Mouse (Mus musculus): ENCODE measurements at regions not wholly inside any gene's neighbourhood (a gene's known extent, or its start where the extent isn't known, plus 50 kb on each side); places are given as distances from the start of the nearest gene placed in this dataset.

- DNase-seq, result no peak
Measured at GRCm38 (mm10) chr2:131436149-131436548, 55.1 kb upstream of the Smox start.

GRCm38 (mm10) chr2:131430474-131430873 lies 60.8 kb upstream of the Smox start:
- no peak for DNase-seq

GRCm38 (mm10) chr2:131428089-131428488 lies 63.2 kb upstream of the Smox start:
- DNase-seq, result no peak

- DNase-seq, result no peak
Measured at GRCm38 (mm10) chr2:131426941-131427340, 64.4 kb upstream of the Smox start.

- no peak for DNase-seq
Measured at GRCm38 (mm10) chr2:131423616-131424320, 67.5 kb upstream of the Smox start.

- DNase-seq, result peak; percentile 80
Measured at GRCm38 (mm10) chr2:131422907-131423445, 68.3 kb upstream of the Smox start.

GRCm38 (mm10) chr2:131418130-131418529 lies 65.4 kb upstream of the Rnf24 start:
- DNase-seq, result no peak

GRCm38 (mm10) chr2:131417472-131417871 lies 64.8 kb upstream of the Rnf24 start:
- DNase-seq, result no peak

GRCm38 (mm10) chr2:131416482-131416881 lies 63.8 kb upstream of the Rnf24 start:
- peak; percentile 69 for DNase-seq

- DNase-seq, result no peak
Measured at GRCm38 (mm10) chr2:131410906-131411520, 58.3 kb upstream of the Rnf24 start.

- no peak for DNase-seq
Measured at GRCm38 (mm10) chr2:131407337-131407736, 54.6 kb upstream of the Rnf24 start.

GRCm38 (mm10) chr2:131404218-131404555 lies 51.5 kb upstream of the Rnf24 start:
- no peak for DNase-seq

GRCm38 (mm10) chr2:131403543-131404217 lies 51.0 kb upstream of the Rnf24 start:
- no peak for DNase-seq

Data from kidney, adult 9 months (tissue).